Mouse (Mus musculus) liver, embryonic 16.5 days (tissue): ENCODE data around the gene Rhof. TPM values are rescaled to one million over a fixed set of nuclear protein-coding genes. Genes with fewer than 3 reads are reported as not detected.

ENCODE experiments used
- ATAC-seq: fragments of 200-750 bp; cut with Nextera tagmentation; 2 replicates; pipeline ENCODE4 v1.8.0; 2017; ENCODE audit warnings: low read depth, mild to moderate bottlenecking, moderate number of reproducible peaks, moderate library complexity
- H3K27ac ChIP-seq: fragments of 300-500 bp; sonication (generic); 2 replicates; pipeline ENCODE4 v1.5.1; 2014; ENCODE audit warnings: mild to moderate bottlenecking, low read length
- H3K27me3 ChIP-seq: fragments of 300-500 bp; sonication (generic); 2 replicates; pipeline ENCODE4 v1.6.1; 2014; ENCODE audit warnings: low read depth, low read length, mixed read lengths; ENCODE audit not compliant: control insufficient read depth, insufficient read depth
- H3K36me3 ChIP-seq: fragments of 300-500 bp; sonication (generic); 2 replicates; pipeline ENCODE4 v1.6.1; 2014; ENCODE audit warnings: mild to moderate bottlenecking; ENCODE audit not compliant: control insufficient read depth, insufficient read depth
- H3K4me1 ChIP-seq: fragments of 300-500 bp; sonication (generic); 2 replicates; pipeline ENCODE4 v1.6.1; 2014; ENCODE audit warnings: low read depth, low read length, mixed read lengths; ENCODE audit not compliant: control insufficient read depth
- H3K4me2 ChIP-seq: fragments of 300-500 bp; sonication (generic); 2 replicates; pipeline ENCODE4 v1.6.1; 2014; ENCODE audit warnings: low read depth, low read length, mixed read lengths
- H3K4me3 ChIP-seq: fragments of 300-500 bp; sonication (generic); 2 replicates; pipeline ENCODE4 v1.5.1; 2014; ENCODE audit warnings: low read depth, mild to moderate bottlenecking, low read length
- H3K9ac ChIP-seq: fragments of 300-500 bp; sonication (generic); 2 replicates; pipeline ENCODE4 v1.6.1; 2014; ENCODE audit warnings: low read depth, low read length
- H3K9me3 ChIP-seq: fragments of 300-500 bp; sonication (generic); replicated peaks from 2 replicates; pipeline ENCODE4 v1.6.1; 2016; ENCODE audit warnings: low read length; ENCODE audit not compliant: control insufficient read depth
- WGBS: fragments of 180-500 bp; shearing (Covaris S2); extraction: QIAGEN DNeasy Blood & Tissue Kit; methylation state at CpG from one replicate; pipeline ENCODE4 v1.1.7; 2014; ENCODE audit not compliant: insufficient replicate concordance; 5-methylcytosine and 5-hydroxymethylcytosine counted together
- polyA plus RNA-seq: library from polyadenylated mRNA; unstranded; fragments of >200 nt; fragmentation: Nextera tagmentation; extraction: Ambion mirVana; gene quantifications from 2 replicates; pipeline ENCODE4 v1.2.1, GENCODE M21; 2015

Gene Rhof
- polyA plus RNA-seq, 1 experiment from 2014 or later, result 2.3 TPM

DNA sequence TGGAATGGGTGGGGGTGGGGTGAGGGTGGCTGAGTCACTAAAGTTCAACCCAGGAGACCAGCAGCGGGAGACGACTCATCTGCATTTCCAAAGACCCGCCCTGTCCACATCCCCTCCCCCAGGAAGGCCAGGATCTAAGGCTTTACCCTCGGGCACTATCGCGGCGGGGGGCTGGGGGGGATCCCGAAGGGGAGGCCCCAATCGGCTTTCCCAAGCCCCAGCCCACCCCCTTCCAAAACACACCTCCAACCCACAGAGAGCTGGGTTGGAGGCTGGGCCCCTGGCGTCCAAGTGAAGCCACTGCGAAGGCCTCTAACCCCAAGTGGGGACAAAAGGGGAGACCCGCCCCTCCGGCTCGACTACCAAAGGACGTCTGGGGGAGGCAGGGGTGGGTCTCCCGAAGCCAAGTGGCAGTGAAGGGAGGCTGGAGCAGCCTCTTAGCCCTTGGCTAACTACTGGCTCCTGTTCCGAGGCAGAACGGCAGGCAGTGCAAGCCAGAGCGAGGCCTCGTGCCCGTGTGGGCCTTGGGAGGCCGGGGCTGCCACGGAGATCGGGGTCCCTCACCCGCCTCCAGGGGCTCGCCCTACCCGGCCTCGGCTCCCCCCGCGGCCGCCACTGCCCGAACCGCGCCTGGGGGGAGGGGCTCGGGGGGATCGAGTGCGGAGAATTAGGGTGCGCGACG lies 5.9 kb upstream of the Rhof start:
- peaks cover 58% of the 10 kb centered on the region for H3K4me1 ChIP-seq
- under 1% methylated on average over 40 of the region's 40 CpGs for WGBS
- H3K9me3 ChIP-seq, result no peaks in the 10 kb centered on the region
- H3K4me2 ChIP-seq, result peak overlapping the region; percentile 98
- peak overlapping the region; percentile 100 for H3K9ac ChIP-seq
- peak; percentile 37 for ATAC-seq
- peak overlapping the region; percentile 85 for H3K4me3 ChIP-seq
- H3K27ac ChIP-seq, result peak overlapping the region; percentile 100
- H3K27me3 ChIP-seq, result no peaks in the 10 kb centered on the region
- H3K36me3 ChIP-seq, result peaks cover 12% of the 10 kb centered on the region

DNA sequence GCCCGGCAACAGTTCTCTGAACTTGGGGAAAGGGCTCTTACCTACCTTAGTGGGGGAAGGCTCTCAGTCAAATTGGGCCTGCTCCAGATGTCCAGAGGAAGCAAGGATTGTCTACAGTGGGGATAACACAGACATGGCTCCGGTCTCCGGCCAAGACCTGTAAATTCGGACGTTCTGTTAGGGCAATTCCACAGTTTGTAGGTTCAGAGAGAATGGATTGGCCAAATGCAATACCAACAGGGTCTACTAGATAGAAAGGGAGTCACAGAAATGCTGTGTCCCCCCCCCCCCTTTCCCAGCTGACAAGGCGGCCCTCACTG lies 5.4 kb upstream of the Rhof start:
- H3K4me2 ChIP-seq, result peak overlapping the region; percentile 98
- H3K4me1 ChIP-seq, result peaks cover 58% of the 10 kb centered on the region
- H3K9ac ChIP-seq, result peak overlapping the region; percentile 100
- peak overlapping the region; percentile 100 for H3K27ac ChIP-seq
- no peak for ATAC-seq
- H3K27me3 ChIP-seq, result no peaks in the 10 kb centered on the region
- H3K36me3 ChIP-seq, result peaks cover 12% of the 10 kb centered on the region
- 4% methylated on average over 6 of the region's 6 CpGs for WGBS
- no peaks in the 10 kb centered on the region for H3K9me3 ChIP-seq
- H3K4me3 ChIP-seq, result peak overlapping the region; percentile 85

DNA sequence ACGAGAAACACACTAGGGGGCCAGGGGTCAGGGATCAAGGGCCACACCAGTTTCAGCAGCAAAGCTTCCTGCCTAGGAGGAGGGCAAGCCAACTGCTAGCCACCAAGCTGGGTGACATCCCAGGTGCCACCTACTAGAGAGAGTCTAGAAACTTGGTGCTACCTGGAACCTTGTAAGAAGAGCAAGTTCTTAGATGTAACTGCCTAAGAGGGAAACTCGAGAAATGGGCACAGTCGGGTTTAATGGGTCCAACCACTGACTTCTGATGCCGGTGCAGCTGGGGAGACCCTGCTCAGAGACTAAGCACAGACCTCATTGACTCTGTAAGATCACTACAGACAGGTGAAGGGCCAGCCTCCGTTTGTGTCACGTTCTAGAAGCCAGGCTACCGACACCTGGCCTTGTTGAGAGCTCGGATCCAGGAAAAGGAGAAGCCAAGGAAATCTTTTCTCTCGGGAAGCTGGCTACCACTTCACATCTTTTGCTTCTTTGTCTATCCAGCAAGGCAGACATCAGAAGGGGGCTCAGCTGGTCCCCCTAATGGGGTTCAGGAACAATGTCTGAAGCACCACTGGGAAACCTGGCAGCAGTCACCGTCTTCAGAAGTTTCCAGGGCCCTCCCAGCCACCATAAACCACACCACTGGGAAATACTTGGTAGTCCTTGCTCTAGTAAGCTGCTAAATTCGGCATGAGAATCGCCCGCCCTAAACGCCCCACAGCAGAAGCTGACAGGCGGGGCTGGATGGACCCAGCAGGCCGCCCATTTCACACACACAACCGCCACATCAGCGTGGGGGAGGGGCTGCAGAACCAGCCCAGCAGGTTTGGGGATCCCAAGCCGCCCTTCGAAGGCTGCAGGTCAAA lies 4.8 kb upstream of the Rhof start:
- H3K27me3 ChIP-seq, result no peaks in the 10 kb centered on the region
- H3K27ac ChIP-seq, result peak overlapping the region; percentile 100
- peak overlapping the region; percentile 98 for H3K4me2 ChIP-seq
- 4% methylated on average over 20 of the region's 20 CpGs for WGBS
- peaks cover 12% of the 10 kb centered on the region for H3K36me3 ChIP-seq
- H3K9ac ChIP-seq, result peak overlapping the region; percentile 100
- peaks cover 64% of the 10 kb centered on the region for H3K4me1 ChIP-seq
- peak; percentile 12 for ATAC-seq
- no peaks in the 10 kb centered on the region for H3K9me3 ChIP-seq
- peak overlapping the region; percentile 85 for H3K4me3 ChIP-seq

DNA sequence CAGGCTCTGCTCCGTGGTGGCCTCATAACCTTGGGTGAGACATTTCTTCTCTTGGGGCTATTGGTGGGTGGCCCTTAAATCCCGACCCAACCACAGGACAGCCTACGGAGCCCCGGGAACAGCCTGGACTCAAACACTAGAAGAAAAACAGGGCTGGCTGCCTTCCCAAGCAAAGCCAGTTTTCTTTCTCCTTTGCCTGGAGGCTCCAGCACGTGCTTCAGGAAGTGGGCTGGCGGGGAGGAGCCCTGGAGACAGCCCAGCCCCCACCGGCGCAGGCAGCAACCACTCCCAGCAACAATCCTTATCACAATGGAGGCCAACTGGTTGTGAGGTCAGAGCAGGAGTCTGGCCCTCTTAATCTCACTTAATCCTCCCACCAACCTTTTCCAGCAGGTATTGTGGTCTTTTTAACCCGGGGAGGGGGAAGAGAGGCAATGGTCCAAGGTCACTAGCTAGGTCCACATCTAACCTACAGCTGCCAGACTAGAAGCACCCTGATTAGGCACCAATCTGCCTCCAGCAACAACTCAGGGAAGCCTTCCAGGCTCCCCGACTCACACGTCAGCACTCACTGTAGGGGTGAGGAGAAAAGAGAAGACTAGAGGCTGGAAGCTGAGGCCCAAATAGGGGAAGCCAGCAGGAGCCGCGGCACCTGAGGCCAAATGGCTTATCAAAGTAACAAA lies 4.0 kb upstream of the Rhof start:
- Histone ChIP-seq H3K4me1 (peaks cover 72% of the 10 kb centered on the region), H3K4me2 (peak overlapping the region; percentile 98), H3K4me3 (peak overlapping the region; percentile 85), H3K27ac (peak overlapping the region; percentile 100), H3K9me3 (no peaks in the 10 kb centered on the region), H3K27me3 (0 out of 2 replicates have a peak, but pooled peaks cover 2% of the 10 kb centered on the region), H3K36me3 (peaks cover 12% of the 10 kb centered on the region), H3K9ac (peak overlapping the region; percentile 100)
- peak; percentile 62 for ATAC-seq
- WGBS, result under 1% methylated on average over 13 of the region's 13 CpGs

DNA sequence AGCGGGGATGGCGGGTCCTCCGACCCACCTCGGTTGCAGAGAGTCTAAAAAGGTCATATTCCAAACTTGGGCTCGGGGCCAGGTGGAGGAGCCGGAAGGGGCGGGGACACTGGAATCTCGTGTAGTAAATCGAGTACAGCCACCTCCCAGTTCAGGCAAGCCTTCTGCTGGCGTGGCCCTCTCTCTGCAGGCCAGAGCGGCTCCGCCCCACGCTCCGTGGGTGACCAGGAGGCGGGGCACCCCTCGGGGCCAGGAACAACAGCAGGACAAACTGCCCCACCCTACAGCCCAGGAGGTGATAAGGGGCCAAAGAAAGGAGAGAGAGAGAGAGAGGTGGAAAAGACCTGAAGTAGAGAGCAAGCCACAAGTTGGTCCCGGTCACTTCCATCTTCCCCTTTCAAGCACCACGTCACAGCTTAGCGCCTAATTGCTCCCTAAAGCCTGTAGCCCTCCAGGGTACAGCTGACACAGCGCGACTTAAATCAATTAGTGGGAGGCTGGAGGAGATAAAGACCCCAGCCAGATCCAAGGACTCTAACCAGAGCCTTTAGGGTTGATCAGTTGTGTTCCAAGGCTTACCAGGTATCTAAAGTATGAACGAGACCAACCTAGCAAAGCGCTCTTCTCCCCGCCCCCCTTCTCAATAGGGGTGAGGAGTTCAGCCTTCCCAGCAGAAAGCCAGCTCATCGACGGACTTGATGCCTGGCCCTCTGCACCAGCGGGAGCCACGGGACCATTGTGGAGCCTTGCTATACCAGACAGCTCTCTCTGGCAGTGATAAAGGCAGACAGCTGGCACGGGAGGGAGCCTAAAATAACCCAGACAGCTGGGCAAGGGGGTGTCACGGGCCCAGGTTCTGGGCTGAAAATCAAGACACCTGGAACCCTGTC lies 3.2 kb upstream of the Rhof start:
- H3K4me2 ChIP-seq, result peak overlapping the region; percentile 98
- H3K4me1 ChIP-seq, result peaks cover 76% of the 10 kb centered on the region
- WGBS, result 9% methylated on average over 30 of the region's 30 CpGs
- H3K36me3 ChIP-seq, result peaks cover 12% of the 10 kb centered on the region
- peak overlapping the region; percentile 100 for H3K9ac ChIP-seq
- no peaks in the 10 kb centered on the region for H3K9me3 ChIP-seq
- ATAC-seq, result peak; percentile 47
- H3K4me3 ChIP-seq, result peak overlapping the region; percentile 85
- 0 out of 2 replicates have a peak, but pooled peaks cover 5% of the 10 kb centered on the region for H3K27me3 ChIP-seq
- peak overlapping the region; percentile 100 for H3K27ac ChIP-seq

- WGBS, result 46% methylated on average over 8 of the region's 8 CpGs
Observed at GRCm38 (mm10) chr5:123134875-123135382, 2.4 kb upstream of the Rhof start.

DNA sequence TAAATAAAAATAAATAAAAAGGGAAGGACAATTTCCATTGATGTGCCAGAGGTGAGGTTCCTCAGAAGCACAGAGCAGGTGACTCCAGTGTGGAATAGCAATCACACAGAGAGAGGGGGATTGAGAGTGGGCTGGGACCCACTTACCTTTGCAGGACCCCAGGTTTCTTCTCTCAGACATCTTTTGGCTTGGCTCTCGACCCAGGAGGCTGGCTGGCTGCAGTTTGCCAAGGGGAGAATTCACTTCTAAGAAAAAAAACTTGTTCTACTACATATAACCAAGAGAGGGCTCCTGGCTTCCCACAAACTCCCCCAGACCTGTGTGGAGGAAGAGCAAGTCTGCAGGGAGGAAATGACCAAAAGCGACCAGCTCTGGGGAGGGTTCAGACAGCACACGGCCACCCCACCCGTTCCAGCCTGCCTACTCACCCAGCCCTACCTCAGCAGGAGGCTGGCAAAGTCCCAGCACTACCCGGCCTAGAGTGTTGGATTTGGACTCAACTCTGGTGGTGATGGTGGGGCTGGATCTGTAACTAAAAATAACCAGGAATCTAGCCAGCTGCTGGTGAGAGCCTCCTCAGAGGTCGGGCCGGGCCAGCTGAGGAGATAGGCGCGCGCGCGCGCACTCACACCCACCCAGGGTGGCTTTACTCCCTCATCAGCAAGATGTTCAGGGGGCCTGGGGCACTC lies 1.8 kb upstream of the Rhof start:
- H3K27ac ChIP-seq, result peak overlapping the region; percentile 100
- H3K9ac ChIP-seq, result peak overlapping the region; percentile 10
- WGBS, result 42% methylated on average over 13 of the region's 13 CpGs
- peak overlapping the region; percentile 85 for H3K4me3 ChIP-seq
- H3K4me1 ChIP-seq, result peaks cover 74% of the 10 kb centered on the region
- peak overlapping the region; percentile 98 for H3K4me2 ChIP-seq
- no peak for ATAC-seq
- H3K36me3 ChIP-seq, result peaks cover 12% of the 10 kb centered on the region
- H3K27me3 ChIP-seq, result 0 out of 2 replicates have a peak, but pooled peaks cover 5% of the 10 kb centered on the region
- H3K9me3 ChIP-seq, result no peaks in the 10 kb centered on the region

More at GRCm38 (mm10) chr5:123134875-123135382, 2.4 kb upstream of the Rhof start:
- H3K36me3 ChIP-seq, result peaks cover 12% of the 10 kb centered on the region
- peak overlapping the region; percentile 98 for H3K4me2 ChIP-seq
- peak overlapping the region; percentile 100 for H3K9ac ChIP-seq
- H3K4me1 ChIP-seq, result peaks cover 76% of the 10 kb centered on the region
- H3K27ac ChIP-seq, result peak overlapping the region; percentile 100
- H3K9me3 ChIP-seq, result no peaks in the 10 kb centered on the region
- no peak for ATAC-seq
- H3K4me3 ChIP-seq, result peak overlapping the region; percentile 85
- 0 out of 2 replicates have a peak, but pooled peaks cover 5% of the 10 kb centered on the region for H3K27me3 ChIP-seq
